Mouse (Mus musculus): ENCODE measurements around the gene Dctd.

- TF ChIP-seq POLR2A (IDR thresholded peaks at IDR 0.05; ENCODE audit: control insufficient read depth, extremely low read depth, insufficient read depth, low read length, poor library complexity), result no peak
- TF ChIP-seq CTCF (IDR thresholded peaks at IDR 0.05; ENCODE audit: borderline replicate concordance, control insufficient read depth, extremely low read depth, insufficient read depth, low read length, poor library complexity), result no peak
These were observed 26.0 kb downstream of the Dctd start for GRCm38 (mm10) chr8:48124857-48125256.
